Mouse (Mus musculus) gastrocnemius, postnatal 4 days (tissue): ENCODE measurements at regions not wholly inside any gene's neighbourhood (a gene's known extent, or its start where the extent isn't known, plus 50 kb on each side); places are given as distances from the start of the nearest gene placed in this dataset.

Source experiments
- DNase-seq, 2 experiments: peaks; one replicate each; pipeline ENCODE4 v3.0.0; 2021 to 2022; ENCODE audit warnings: low spot score in 2 of 2, mixed read lengths in 2 of 2

GRCm38 (mm10) chr4:150725443-150726135 lies 73.6 kb upstream of the Slc45a1 start:
- no peak for DNase-seq

GRCm38 (mm10) chr4:150724823-150725222 lies 72.8 kb upstream of the Slc45a1 start:
- peak in 1 of 2 experiments; percentile 39 for DNase-seq

GRCm38 (mm10) chr4:150721619-150722283 lies 69.8 kb upstream of the Slc45a1 start:
- no peak for DNase-seq

GRCm38 (mm10) chr4:150717866-150718265 lies 65.9 kb upstream of the Slc45a1 start:
- DNase-seq: no peak

- DNase-seq: no peak
Observed at GRCm38 (mm10) chr4:150715051-150715450, 63.1 kb upstream of the Slc45a1 start.

- no peak for DNase-seq
Observed at GRCm38 (mm10) chr4:150713291-150713690, 61.3 kb upstream of the Slc45a1 start.

- no peak for DNase-seq
Observed at GRCm38 (mm10) chr4:150712856-150713255, 60.9 kb upstream of the Slc45a1 start.

GRCm38 (mm10) chr4:150711646-150712045 lies 59.7 kb upstream of the Slc45a1 start:
- no peak for DNase-seq

GRCm38 (mm10) chr4:150709391-150710130 lies 57.6 kb upstream of the Slc45a1 start:
- DNase-seq: no peak

- DNase-seq: no peak
Observed at GRCm38 (mm10) chr4:150708572-150708984, 56.6 kb upstream of the Slc45a1 start.

GRCm38 (mm10) chr4:150707725-150708571 lies 56.0 kb upstream of the Slc45a1 start:
- DNase-seq: no peak

- DNase-seq: peak in 1 of 2 experiments; percentile 46
Observed at GRCm38 (mm10) chr4:150706793-150707724, 55.1 kb upstream of the Slc45a1 start.

GRCm38 (mm10) chr4:150706291-150706690 lies 54.3 kb upstream of the Slc45a1 start:
- DNase-seq: no peak

GRCm38 (mm10) chr4:150703266-150703665 lies 51.3 kb upstream of the Slc45a1 start:
- DNase-seq: no peak
